Mouse (Mus musculus) liver, adult 2 months (tissue): Measurements from ENCODE around the gene C330007P06Rik.

ENCODE experiments used
- CTCF ChIP-seq: fragments of 200-500 bp; IDR thresholded peaks from 2 replicates; pipeline ENCODE4 v1.5.1; 2011; ENCODE audit warnings: low read depth, low read length, control low read depth
- POLR2A ChIP-seq: fragments of 200-500 bp; IDR thresholded peaks from 2 replicates; pipeline ENCODE4 v1.6.1; 2011; ENCODE audit warnings: low read length, control low read depth; ENCODE audit not compliant: insufficient read depth; ENCODE audit errors: extremely low read depth

DNA sequence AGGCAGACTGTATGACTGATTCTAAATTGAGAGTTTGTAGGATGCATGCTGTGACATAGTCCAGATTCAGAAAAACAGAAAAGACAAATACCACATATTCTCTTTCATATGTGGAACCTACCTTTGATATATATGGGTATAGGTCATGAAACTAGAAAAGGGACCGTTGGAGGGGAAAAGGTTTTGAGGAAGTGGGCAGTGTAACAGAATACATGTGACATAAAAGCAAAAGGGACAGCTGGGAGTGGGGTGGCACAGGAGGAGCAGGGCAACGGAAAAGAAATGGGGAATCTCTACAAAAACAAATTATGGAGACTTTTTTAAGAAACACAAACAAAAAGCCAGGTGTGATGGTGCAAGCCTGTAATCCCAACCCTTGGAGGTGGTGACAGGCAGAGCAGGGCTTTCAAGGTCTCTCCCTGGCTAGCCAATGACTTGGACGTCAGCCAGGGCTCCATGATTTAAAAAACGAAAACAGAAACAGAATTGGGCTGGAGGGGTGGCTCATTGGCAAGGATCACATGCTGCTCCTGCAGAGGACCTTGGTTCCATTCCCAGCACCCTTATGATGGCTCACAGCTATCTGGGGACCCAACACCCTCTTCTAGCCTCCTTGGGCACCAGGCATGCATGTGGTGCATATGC lies 30.4 kb downstream of the C330007P06Rik start:
- TF ChIP-seq POLR2A (no peak), CTCF (no peak)
